Mouse (Mus musculus): ENCODE data around the gene Gm10424. TPM values are rescaled to one million over a fixed set of nuclear protein-coding genes. Genes with fewer than 3 reads are reported as not detected.

Gene Gm10424
- not detected for polyA plus RNA-seq (2014; fragmentation: Illumina TruSeq; extraction: RNeasy Lipid Tissue Mini Kit (QIAGEN cat#74804); ENCODE audit: low read depth, low replicate concordance)

GRCm38 (mm10) chr5:95272668-95273067 is at the start of gene Gm10424:
Gene Gm10424, minus strand, starts transcription at chr5:95272768.

GRCm38 (mm10) chr5:95305611-95306010 is 33.0 kb upstream of the Gm10424 start, which contains the start of gene Gm3259:
Gene Gm3259, plus strand, starts transcription at chr5:95305911.

Other genes starting within 250 kb of the Gm10424 start
- gene Gm7942, start 165.8 kb downstream of the Gm10424 start, polyA plus RNA-seq (2014; fragmentation: Illumina TruSeq; extraction: RNeasy Lipid Tissue Mini Kit (QIAGEN cat#74804); ENCODE audit: low read depth, low replicate concordance), result not detected
- gene Gm16513, start 90.1 kb downstream of the Gm10424 start, polyA plus RNA-seq (2014; fragmentation: Illumina TruSeq; extraction: RNeasy Lipid Tissue Mini Kit (QIAGEN cat#74804); ENCODE audit: low read depth, low replicate concordance), result not detected
- not detected for gene Gm3259, start 33.1 kb upstream of the Gm10424 start, polyA plus RNA-seq (2014; fragmentation: Illumina TruSeq; extraction: RNeasy Lipid Tissue Mini Kit (QIAGEN cat#74804); ENCODE audit: low read depth, low replicate concordance)
- gene D5Ertd577e, start 184.0 kb upstream of the Gm10424 start, polyA plus RNA-seq (2014; fragmentation: Illumina TruSeq; extraction: RNeasy Lipid Tissue Mini Kit (QIAGEN cat#74804); ENCODE audit: low read depth, low replicate concordance), result not detected
- not detected for gene Gm3286, start 238.0 kb upstream of the Gm10424 start, polyA plus RNA-seq (2014; fragmentation: Illumina TruSeq; extraction: RNeasy Lipid Tissue Mini Kit (QIAGEN cat#74804); ENCODE audit: low read depth, low replicate concordance)

Measured in kidney, adult 10 weeks (tissue).